Mouse (Mus musculus): ENCODE results near the gene Vmn1r86. TPM values are rescaled to one million over a fixed set of nuclear protein-coding genes. Genes with fewer than 3 reads are reported as not detected.
A peak's percentile ranks its signal among the peaks of the same experiment; 100 is the strongest.
"Not testable (repeated sequence)": the region's sequence is repeated elsewhere in the genome, so short reads cannot be mapped to it uniquely, and the experiment has no call there.

Gene Vmn1r86
- not detected in 2 replicates for polyA plus RNA-seq (2015; fragmentation: Nextera tagmentation; extraction: Ambion mirVana)

GRCm38 (mm10) chr7:13119817-13120216 is at the start of gene Vmn1r86:
Gene Vmn1r86 (minus strand): TSS chr7:13119917.
- Histone ChIP-seq H3K4me3 (ENCODE audit: low read length) (no peak within 1 kb of the TSS), H3K27me3 (ENCODE audit: insufficient read depth, low read length) (no peaks in the 10 kb centered on the region), H3K4me1 (ENCODE audit: insufficient read depth, low read length) (no peaks in the 10 kb centered on the region), H3K4me2 (replicated peaks; ENCODE audit: low read depth, low read length) (no peak within 1 kb of the TSS), H3K9ac (replicated peaks; ENCODE audit: low read length) (no peak within 1 kb of the TSS), H3K27ac (ENCODE audit: low read length) (no peak within 1 kb of the TSS), H3K36me3 (ENCODE audit: insufficient read depth, low read length) (no peaks in the 10 kb centered on the region), H3K9me3 (ENCODE audit: low read length) (no peaks in the 10 kb centered on the region)
- ATAC-seq (ENCODE audit: low FRiP score, low TSS enrichment) = no peak

- Histone ChIP-seq H3K27me3 (ENCODE audit: insufficient read depth, low read length) (no peaks in the 10 kb centered on the region), H3K36me3 (ENCODE audit: insufficient read depth, low read length) (no peaks in the 10 kb centered on the region), H3K4me1 (ENCODE audit: insufficient read depth, low read length) (no peaks in the 10 kb centered on the region), H3K4me3 (ENCODE audit: low read length) (no peak within 1 kb of the TSS), H3K9ac (replicated peaks; ENCODE audit: low read length) (no peak within 1 kb of the TSS), H3K9me3 (ENCODE audit: low read length) (no peaks in the 10 kb centered on the region), H3K4me2 (replicated peaks; ENCODE audit: low read depth, low read length) (no peak within 1 kb of the TSS), H3K27ac (ENCODE audit: low read length) (no peak within 1 kb of the TSS)
- ATAC-seq (ENCODE audit: low FRiP score, low TSS enrichment) = no peak
Observed at GRCm38 (mm10) chr7:13159268-13159667, 39.6 kb upstream of the Vmn1r86 start, which contains the start of gene Vmn1r88. Gene Vmn1r88 (plus strand): TSS chr7:13159568.

GRCm38 (mm10) chr7:13140057-13140456 is 20.3 kb upstream of the Vmn1r86 start, which contains the start of gene Vmn1r87:
Gene Vmn1r87 (minus strand): TSS chr7:13140157.
- Histone ChIP-seq H3K4me2 (replicated peaks; ENCODE audit: low read depth, low read length) (no peak within 1 kb of the TSS), H3K36me3 (ENCODE audit: insufficient read depth, low read length) (no peaks in the 10 kb centered on the region), H3K27ac (ENCODE audit: low read length) (no peak within 1 kb of the TSS), H3K4me3 (ENCODE audit: low read length) (no peak within 1 kb of the TSS), H3K27me3 (ENCODE audit: insufficient read depth, low read length) (no peaks in the 10 kb centered on the region), H3K9ac (replicated peaks; ENCODE audit: low read length) (no peak within 1 kb of the TSS), H3K9me3 (ENCODE audit: low read length) (no peaks in the 10 kb centered on the region), H3K4me1 (ENCODE audit: insufficient read depth, low read length) (no peaks in the 10 kb centered on the region)
- no peak for ATAC-seq (ENCODE audit: low FRiP score, low TSS enrichment)
- 82% methylated on average over 1 of the region's 1 CpGs for WGBS

GRCm38 (mm10) chr7:13137340-13137739 is 17.6 kb upstream of the Vmn1r86 start:
- no peaks in the 10 kb centered on the region for H3K9me3 ChIP-seq (ENCODE audit: low read length)

GRCm38 (mm10) chr7:13131856-13132255 is 12.1 kb upstream of the Vmn1r86 start:
- WGBS = 90% methylated on average over 2 of the region's 2 CpGs
- ATAC-seq (ENCODE audit: low FRiP score, low TSS enrichment) = no peak
- no peak overlapping the region for H3K9ac ChIP-seq (replicated peaks; ENCODE audit: low read length)

More at GRCm38 (mm10) chr7:13137340-13137739, 17.6 kb upstream of the Vmn1r86 start:
- H3K9ac ChIP-seq (replicated peaks; ENCODE audit: low read length) = no peak overlapping the region
- H3K27ac ChIP-seq (ENCODE audit: low read length) = no peak overlapping the region
- H3K36me3 ChIP-seq (ENCODE audit: insufficient read depth, low read length) = no peaks in the 10 kb centered on the region
- no peak overlapping the region for H3K4me2 ChIP-seq (replicated peaks; ENCODE audit: low read depth, low read length)
- no peak overlapping the region for H3K4me3 ChIP-seq (ENCODE audit: low read length)
- H3K4me1 ChIP-seq (ENCODE audit: insufficient read depth, low read length) = no peaks in the 10 kb centered on the region
- ATAC-seq (ENCODE audit: low FRiP score, low TSS enrichment) = no peak
- no peaks in the 10 kb centered on the region for H3K27me3 ChIP-seq (ENCODE audit: insufficient read depth, low read length)

GRCm38 (mm10) chr7:13123554-13124153 is 3.9 kb upstream of the Vmn1r86 start:
- Histone ChIP-seq H3K4me2 (replicated peaks; ENCODE audit: low read depth, low read length) (peak overlapping the region; percentile 43), H3K4me3 (ENCODE audit: low read length) (peak overlapping the region; percentile 19)
- H3K27ac ChIP-seq (ENCODE audit: low read length); H3K9me3 ChIP-seq (ENCODE audit: low read length); H3K36me3 ChIP-seq (ENCODE audit: insufficient read depth, low read length); H3K4me1 ChIP-seq (ENCODE audit: insufficient read depth, low read length); H3K9ac ChIP-seq (replicated peaks; ENCODE audit: low read length); H3K27me3 ChIP-seq (ENCODE audit: insufficient read depth, low read length): not testable (repeated sequence)
- under 1% methylated on average over 15 of the region's 34 CpGs for WGBS
- peak; percentile 95 for ATAC-seq (ENCODE audit: low FRiP score, low TSS enrichment)

More at GRCm38 (mm10) chr7:13131856-13132255, 12.1 kb upstream of the Vmn1r86 start:
- Histone ChIP-seq H3K27ac (ENCODE audit: low read length) (no peak overlapping the region), H3K9me3 (ENCODE audit: low read length) (no peaks in the 10 kb centered on the region), H3K4me2 (replicated peaks; ENCODE audit: low read depth, low read length) (no peak overlapping the region), H3K36me3 (ENCODE audit: insufficient read depth, low read length) (no peaks in the 10 kb centered on the region), H3K4me3 (ENCODE audit: low read length) (no peak overlapping the region), H3K27me3 (ENCODE audit: insufficient read depth, low read length) (no peaks in the 10 kb centered on the region), H3K4me1 (ENCODE audit: insufficient read depth, low read length) (no peaks in the 10 kb centered on the region)

- no peak within 1 kb of the TSS for H3K4me2 ChIP-seq (replicated peaks; ENCODE audit: low read depth, low read length)
- no peaks in the 10 kb centered on the region for H3K27me3 ChIP-seq (ENCODE audit: insufficient read depth, low read length)
- H3K9me3 ChIP-seq (ENCODE audit: low read length) = no peaks in the 10 kb centered on the region
- WGBS = 62% methylated on average over 3 of the region's 3 CpGs
- no peaks in the 10 kb centered on the region for H3K4me1 ChIP-seq (ENCODE audit: insufficient read depth, low read length)
- H3K4me3 ChIP-seq (ENCODE audit: low read length) = no peak within 1 kb of the TSS
- no peak within 1 kb of the TSS for H3K27ac ChIP-seq (ENCODE audit: low read length)
- no peaks in the 10 kb centered on the region for H3K36me3 ChIP-seq (ENCODE audit: insufficient read depth, low read length)
- ATAC-seq (ENCODE audit: low FRiP score, low TSS enrichment) = no peak
- no peak within 1 kb of the TSS for H3K9ac ChIP-seq (replicated peaks; ENCODE audit: low read length)
Observed at GRCm38 (mm10) chr7:13095073-13095472, 24.6 kb downstream of the Vmn1r86 start, which contains the start of gene Vmn1r85. Gene Vmn1r85 (minus strand): TSS chr7:13095173.

GRCm38 (mm10) chr7:13072293-13072692 is 47.4 kb downstream of the Vmn1r86 start:
- H3K4me1 ChIP-seq (ENCODE audit: insufficient read depth, low read length) = no peaks in the 10 kb centered on the region
- H3K36me3 ChIP-seq (ENCODE audit: insufficient read depth, low read length) = no peaks in the 10 kb centered on the region
- WGBS = 59% methylated on average over 5 of the region's 5 CpGs

GRCm38 (mm10) chr7:13063399-13063798 is 56.3 kb downstream of the Vmn1r86 start:
- not testable (repeated sequence) for H3K4me1 ChIP-seq (ENCODE audit: insufficient read depth, low read length); H3K9ac ChIP-seq (replicated peaks; ENCODE audit: low read length); H3K9me3 ChIP-seq (ENCODE audit: low read length); H3K27ac ChIP-seq (ENCODE audit: low read length); H3K4me2 ChIP-seq (replicated peaks; ENCODE audit: low read depth, low read length); H3K36me3 ChIP-seq (ENCODE audit: insufficient read depth, low read length); H3K4me3 ChIP-seq (ENCODE audit: low read length); ATAC-seq (ENCODE audit: low FRiP score, low TSS enrichment); H3K27me3 ChIP-seq (ENCODE audit: insufficient read depth, low read length)
- WGBS = 49% methylated on average over 2 of the region's 2 CpGs

More at GRCm38 (mm10) chr7:13072293-13072692, 47.4 kb downstream of the Vmn1r86 start:
- Histone ChIP-seq H3K9me3 (ENCODE audit: low read length) (no peaks in the 10 kb centered on the region), H3K27me3 (ENCODE audit: insufficient read depth, low read length) (no peaks in the 10 kb centered on the region), H3K4me2 (replicated peaks; ENCODE audit: low read depth, low read length) (no peak overlapping the region), H3K27ac (ENCODE audit: low read length) (no peak overlapping the region), H3K4me3 (ENCODE audit: low read length) (no peak overlapping the region), H3K9ac (replicated peaks; ENCODE audit: low read length) (no peak overlapping the region)
- ATAC-seq (ENCODE audit: low FRiP score, low TSS enrichment) = no peak

- no peaks in the 10 kb centered on the region for H3K27me3 ChIP-seq (ENCODE audit: insufficient read depth, low read length)
- ATAC-seq (ENCODE audit: low FRiP score, low TSS enrichment) = no peak
- no peaks in the 10 kb centered on the region for H3K36me3 ChIP-seq (ENCODE audit: insufficient read depth, low read length)
- H3K4me3 ChIP-seq (ENCODE audit: low read length) = no peak overlapping the region
- no peak overlapping the region for H3K9ac ChIP-seq (replicated peaks; ENCODE audit: low read length)
- no peaks in the 10 kb centered on the region for H3K9me3 ChIP-seq (ENCODE audit: low read length)
- no peak overlapping the region for H3K4me2 ChIP-seq (replicated peaks; ENCODE audit: low read depth, low read length)
- no peaks in the 10 kb centered on the region for H3K4me1 ChIP-seq (ENCODE audit: insufficient read depth, low read length)
- 92% methylated on average over 9 of the region's 9 CpGs for WGBS
- H3K27ac ChIP-seq (ENCODE audit: low read length) = no peak overlapping the region
Observed at GRCm38 (mm10) chr7:13059536-13059935, 60.2 kb downstream of the Vmn1r86 start.
